Mouse (Mus musculus): ENCODE data around the gene Mageb1. TPM values are rescaled to one million over a fixed set of nuclear protein-coding genes. Genes with fewer than 3 reads are reported as not detected.

The Mageb1 gene
- not detected for polyA plus RNA-seq (2014; fragmentation: Illumina TruSeq; extraction: RNeasy Lipid Tissue Mini Kit (QIAGEN cat#74804))

GRCm38 (mm10) chrX:92016233-92016632, at the start of gene Mageb1:
TSS of gene Mageb1 (minus strand) at chrX:92016333.

Other genes starting within 250 kb of the Mageb1 start
- not detected for gene Mageb5, start 233.3 kb downstream of the Mageb1 start, polyA plus RNA-seq (2014; fragmentation: Illumina TruSeq; extraction: RNeasy Lipid Tissue Mini Kit (QIAGEN cat#74804))